Mouse (Mus musculus) kidney, adult 2 months (tissue): ENCODE measurements around the gene Stx7.

ENCODE experiments used
- CTCF ChIP-seq: fragments of 200-500 bp; conservative IDR thresholded peaks from 2 replicates; pipeline ENCODE4 v1.5.1; 2011; ENCODE audit warnings: low read depth, mild to moderate bottlenecking, control low read depth, low read length, moderate library complexity, mixed read lengths; ENCODE audit not compliant: insufficient read depth, insufficient read length
- POLR2A ChIP-seq: fragments of 200-500 bp; IDR thresholded peaks from one replicate; pipeline ENCODE4 v1.6.1; 2011; ENCODE audit warnings: low read depth, low read length, control low read depth

- TF ChIP-seq CTCF, result no peak
- no peak for TF ChIP-seq POLR2A
Observed at GRCm38 (mm10) chr10:24224591-24224990, 75.5 kb downstream of the Stx7 start.
